Mouse (Mus musculus) heart, embryonic 14.5 days (tissue): ENCODE results near the gene Fgfr2. TPM values are rescaled to one million over a fixed set of nuclear protein-coding genes. Genes with fewer than 3 reads are reported as not detected.

Source experiments
- ATAC-seq: fragments of 200-750 bp; cut with Nextera tagmentation; 2 replicates; pipeline ENCODE4 v1.8.0; 2017; ENCODE audit warnings: low read depth, moderate TSS enrichment; ENCODE audit not compliant: insufficient number of reproducible peaks, insufficient read depth, low FRiP score
- H3K27ac ChIP-seq, 2 experiments: fragments of 200-500 bp in 1 of 2; fragments of 300-500 bp in 1 of 2; sonication (generic) in 1 of 2; replicated peaks in 1 of 2; 2 replicates each; pipeline ENCODE4 v1.5.1; 2012 to 2014; ENCODE audit warnings: low read depth in 2 of 2, low read length in 2 of 2, control low read depth in 1 of 2, mild to moderate bottlenecking in 1 of 2, mixed read lengths in 1 of 2; ENCODE audit not compliant: control insufficient read depth in 1 of 2, insufficient read depth in 1 of 2
- H3K27me3 ChIP-seq: fragments of 300-500 bp; sonication (generic); 2 replicates; pipeline ENCODE4 v1.6.1; 2014; ENCODE audit warnings: mild to moderate bottlenecking, low read length, control low read depth; ENCODE audit not compliant: control insufficient read depth, insufficient read depth
- H3K36me3 ChIP-seq: fragments of 300-500 bp; sonication (generic); 2 replicates; pipeline ENCODE4 v1.6.1; 2014; ENCODE audit warnings: mild to moderate bottlenecking, control low read depth, low read length, mixed read lengths; ENCODE audit not compliant: control insufficient read depth, insufficient read depth
- H3K4me1 ChIP-seq, 2 experiments: fragments of 200-500 bp in 1 of 2; fragments of 300-500 bp in 1 of 2; sonication (generic) in 1 of 2; 2 replicates each; pipeline ENCODE4 v1.6.1; 2012 to 2014; ENCODE audit warnings: low read length in 2 of 2, control low read depth in 1 of 2, mixed read lengths in 1 of 2; ENCODE audit not compliant: control insufficient read depth in 2 of 2, insufficient read depth in 2 of 2
- H3K4me2 ChIP-seq: fragments of 300-500 bp; sonication (generic); 2 replicates; pipeline ENCODE4 v1.6.1; 2014; ENCODE audit warnings: mild to moderate bottlenecking, low read length
- H3K4me3 ChIP-seq, 2 experiments: fragments of 200-500 bp in 1 of 2; fragments of 300-500 bp in 1 of 2; sonication (generic) in 1 of 2; 2 replicates each; pipeline ENCODE4 v1.5.1; 2012 to 2014; ENCODE audit warnings: low read length in 2 of 2, mild to moderate bottlenecking in 2 of 2, control low read depth in 1 of 2, low read depth in 1 of 2, moderate library complexity in 1 of 2; ENCODE audit not compliant: control insufficient read depth in 1 of 2, insufficient read depth in 1 of 2
- H3K9ac ChIP-seq: fragments of 300-500 bp; sonication (generic); 2 replicates; pipeline ENCODE4 v1.6.1; 2014; ENCODE audit warnings: mild to moderate bottlenecking, low read length
- H3K9me3 ChIP-seq: fragments of 300-500 bp; sonication (generic); 2 replicates; pipeline ENCODE4 v1.6.1; 2016; ENCODE audit warnings: low read length, control low read depth; ENCODE audit not compliant: control insufficient read depth
- WGBS: fragments of 180-500 bp; shearing (Covaris S2); extraction: QIAGEN DNeasy Blood & Tissue Kit; methylation state at CpG from one replicate; pipeline ENCODE4 v1.1.7; 2014; 5-methylcytosine and 5-hydroxymethylcytosine counted together
- polyA plus RNA-seq: library from polyadenylated mRNA; unstranded; fragments of >200 nt; fragmentation: Nextera tagmentation; extraction: Ambion mirVana; gene quantifications from 2 replicates; pipeline ENCODE4 v1.2.1, GENCODE M21; 2014

The Fgfr2 gene
- polyA plus RNA-seq, 1 experiment from 2014 or later = 22.4 TPM

DNA sequence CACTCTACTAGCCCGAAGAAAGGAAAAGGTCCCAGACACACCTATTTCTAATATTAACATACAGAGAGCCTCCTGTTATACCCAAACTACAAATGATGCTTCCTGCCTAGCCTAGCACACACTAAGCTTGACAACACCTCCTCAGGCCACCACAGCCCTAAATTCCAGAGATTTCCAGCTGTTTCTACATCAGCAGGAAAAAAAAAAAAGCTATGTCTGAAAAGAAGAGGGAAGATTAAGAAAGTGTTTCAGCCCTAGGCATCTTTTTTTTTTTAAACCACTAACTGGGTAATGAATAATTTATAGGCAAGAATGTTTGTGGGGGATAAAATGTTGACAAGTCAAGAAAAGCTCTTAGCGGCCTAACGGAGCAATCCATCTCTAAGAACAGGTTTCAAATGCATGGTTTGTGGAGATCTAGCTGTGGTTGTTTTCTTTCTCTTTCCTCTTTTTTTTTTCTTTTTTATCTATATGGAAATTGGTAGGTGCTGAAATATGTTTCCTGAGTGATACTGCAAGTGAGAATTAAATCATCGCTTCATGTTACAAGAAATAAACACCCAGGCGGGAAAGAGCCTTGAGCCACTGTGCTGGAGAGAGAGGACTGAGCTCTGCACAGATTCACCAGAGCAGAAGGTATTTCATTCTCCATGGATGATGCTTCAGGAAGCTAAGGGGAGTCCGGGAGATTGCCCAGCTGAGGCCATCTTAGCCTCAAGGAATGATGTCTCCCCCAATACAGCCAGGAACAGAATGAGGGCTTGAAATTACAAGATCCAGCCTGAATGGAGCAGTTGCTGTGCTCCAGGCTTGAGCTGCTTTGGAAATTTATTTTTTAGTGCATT lies 673.0 kb downstream of the Fgfr2 start:
- WGBS = 76% methylated on average over 6 of the region's 6 CpGs
- H3K4me1 ChIP-seq = no peaks in the 10 kb centered on the region
- H3K27ac ChIP-seq = no peak overlapping the region
- no peak for ATAC-seq
- no peaks in the 10 kb centered on the region for H3K36me3 ChIP-seq
- H3K4me2 ChIP-seq = no peak overlapping the region
- H3K27me3 ChIP-seq = no peaks in the 10 kb centered on the region
- H3K4me3 ChIP-seq = no peak overlapping the region
- H3K9ac ChIP-seq = no peak overlapping the region
- peaks cover 6% of the 10 kb centered on the region for H3K9me3 ChIP-seq

DNA sequence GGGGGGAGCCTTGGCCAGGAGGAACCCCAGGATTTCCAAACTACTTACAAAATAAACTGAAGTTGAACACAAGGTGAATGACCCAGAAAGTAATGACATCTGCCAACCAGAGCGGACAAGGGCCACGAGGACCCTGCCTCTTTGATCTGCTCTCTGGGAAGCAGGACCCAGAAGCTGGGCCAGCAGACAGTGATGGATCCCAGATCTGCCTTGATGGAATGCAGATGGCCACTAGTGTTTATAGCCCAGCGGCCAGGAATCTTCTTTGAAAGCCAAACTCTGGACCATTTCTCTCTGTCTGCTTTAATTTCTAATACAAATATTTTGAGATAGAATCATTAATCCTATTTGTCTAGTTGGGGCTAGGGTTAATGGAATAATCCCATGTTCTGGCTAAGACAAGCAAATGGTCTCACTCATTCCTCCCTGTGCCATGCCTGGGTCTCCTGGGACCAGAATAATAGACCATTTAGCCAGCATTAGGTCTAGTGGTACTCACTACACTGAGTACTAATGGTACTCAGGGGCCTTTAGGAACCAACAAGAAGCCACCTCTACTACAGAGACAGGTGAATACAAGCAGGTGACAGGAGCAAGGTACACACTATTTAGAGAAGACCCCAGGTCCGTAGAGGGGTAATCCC lies 674.5 kb downstream of the Fgfr2 start:
- peaks cover 6% of the 10 kb centered on the region for H3K9me3 ChIP-seq
- 47% methylated on average over 4 of the region's 4 CpGs for WGBS
- no peak for ATAC-seq
- H3K36me3 ChIP-seq = no peaks in the 10 kb centered on the region
- no peak overlapping the region for H3K4me2 ChIP-seq
- H3K27ac ChIP-seq = no peak overlapping the region
- H3K4me3 ChIP-seq = no peak overlapping the region
- H3K4me1 ChIP-seq = peaks cover 3 to 5% of the 10 kb centered on the region in 2 experiments
- no peak overlapping the region for H3K9ac ChIP-seq
- H3K27me3 ChIP-seq = no peaks in the 10 kb centered on the region

DNA sequence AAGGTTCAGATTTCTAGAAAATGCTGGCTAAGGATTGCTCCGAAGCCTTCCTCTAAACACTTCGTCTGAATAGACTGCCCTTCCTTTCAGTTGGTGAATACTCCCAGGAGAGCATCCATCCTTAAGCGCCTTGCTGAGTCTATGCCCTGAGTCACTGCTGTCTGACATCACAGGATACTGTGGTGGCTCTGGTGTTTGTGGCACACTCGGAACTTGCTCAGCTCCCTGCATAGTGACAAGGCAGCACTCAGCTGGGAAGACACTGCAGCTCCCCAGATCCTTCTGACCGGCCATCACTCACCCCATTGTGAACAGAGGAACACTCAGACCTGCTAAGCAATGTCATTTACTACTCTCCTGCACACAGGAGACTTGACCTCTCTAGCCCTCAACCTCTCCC lies 675.6 kb downstream of the Fgfr2 start:
- Histone ChIP-seq H3K4me2 (no peak overlapping the region), H3K9me3 (peaks cover 4% of the 10 kb centered on the region), H3K4me1 (peaks cover 7 to 13% of the 10 kb centered on the region in 2 experiments), H3K9ac (no peak overlapping the region), H3K27ac (no peak overlapping the region), H3K4me3 (no peak overlapping the region), H3K36me3 (no peaks in the 10 kb centered on the region), H3K27me3 (no peaks in the 10 kb centered on the region)
- no peak for ATAC-seq
- 77% methylated on average over 5 of the region's 5 CpGs for WGBS

DNA sequence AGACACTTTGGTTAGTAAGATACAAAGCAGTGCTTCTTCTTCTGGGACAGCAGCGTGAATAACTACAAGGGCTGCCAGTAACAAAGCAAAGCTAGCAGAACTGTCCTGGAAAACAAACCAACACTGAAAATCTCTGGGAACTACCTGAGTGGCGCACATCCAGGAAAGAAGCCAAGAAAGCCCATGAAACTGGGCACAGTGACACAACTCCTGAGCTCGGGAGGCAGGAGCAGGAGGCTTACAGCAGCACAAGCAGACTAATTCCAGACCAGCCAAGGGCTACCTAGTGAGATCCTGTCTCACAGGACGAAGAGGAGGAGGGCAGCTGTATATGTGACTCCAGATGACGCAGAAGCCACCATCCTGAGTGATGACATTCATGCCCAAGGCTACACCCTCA lies 676.3 kb downstream of the Fgfr2 start:
- no peak for ATAC-seq
- 78% methylated on average over 5 of the region's 5 CpGs for WGBS
- Histone ChIP-seq H3K4me1 (peaks cover 7 to 13% of the 10 kb centered on the region in 2 experiments), H3K4me2 (no peak overlapping the region), H3K9ac (no peak overlapping the region), H3K4me3 (no peak overlapping the region), H3K27me3 (no peaks in the 10 kb centered on the region), H3K27ac (no peak overlapping the region), H3K36me3 (no peaks in the 10 kb centered on the region), H3K9me3 (no peaks in the 10 kb centered on the region)

DNA sequence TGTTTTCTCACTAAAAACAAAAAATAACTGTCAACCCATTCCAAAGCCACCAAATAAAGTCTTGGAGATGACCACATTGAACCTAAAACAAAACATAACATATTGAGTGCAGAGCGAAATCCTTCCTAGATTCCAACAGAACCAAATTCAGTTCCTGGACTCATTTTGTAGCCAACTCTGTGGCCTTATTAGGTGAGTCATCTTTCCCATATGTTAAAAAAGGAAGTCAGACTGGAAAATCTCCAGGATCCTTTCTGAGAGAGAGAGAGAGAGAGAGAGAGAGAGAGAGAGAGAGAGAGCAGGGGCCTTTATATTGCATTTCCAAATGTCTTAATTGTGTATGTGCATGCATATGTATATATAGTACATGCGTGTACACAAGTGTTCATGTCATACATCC lies 678.9 kb downstream of the Fgfr2 start:
- Histone ChIP-seq H3K4me2 (no peak overlapping the region), H3K27ac (peak overlapping the region in 1 of 2 experiments; percentile 57; a peak in 2 of 4 replicates), H3K9me3 (no peaks in the 10 kb centered on the region), H3K36me3 (no peaks in the 10 kb centered on the region), H3K9ac (no peak overlapping the region), H3K27me3 (no peaks in the 10 kb centered on the region), H3K4me1 (peaks cover 7 to 13% of the 10 kb centered on the region in 2 experiments), H3K4me3 (no peak overlapping the region)
- whole genome bisulfite sequencing = 82% methylated on average over 2 of the region's 2 CpGs
- ATAC-seq = no peak

DNA sequence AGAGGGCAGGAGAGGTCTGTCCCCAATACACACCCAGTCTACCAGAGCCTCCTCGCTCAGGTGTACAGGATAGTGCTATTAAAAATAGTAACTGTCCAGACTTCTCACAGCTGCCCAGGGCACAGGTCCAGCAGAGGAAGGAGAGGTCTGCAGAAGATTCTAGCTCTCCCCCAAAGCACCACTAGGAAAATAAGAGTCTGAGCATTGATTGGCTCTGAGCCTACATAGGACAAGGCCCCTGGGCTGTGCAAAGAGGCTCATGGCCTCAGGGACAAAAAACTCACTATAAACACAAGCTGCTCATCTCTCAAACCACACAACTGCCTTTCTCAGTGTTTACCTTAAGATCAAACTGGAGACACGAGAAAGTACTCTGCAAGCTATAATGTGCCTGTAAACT lies 679.4 kb downstream of the Fgfr2 start:
- Histone ChIP-seq H3K4me2 (no peak overlapping the region), H3K36me3 (no peaks in the 10 kb centered on the region), H3K27me3 (no peaks in the 10 kb centered on the region), H3K4me3 (no peak overlapping the region), H3K9ac (no peak overlapping the region), H3K27ac (peak overlapping the region; percentile 56 to 57; a peak in 3 of 4 replicates), H3K9me3 (no peaks in the 10 kb centered on the region), H3K4me1 (peaks cover 7 to 13% of the 10 kb centered on the region in 2 experiments)
- ATAC-seq = no peak
- WGBS = 34% methylated on average over 2 of the region's 2 CpGs

DNA sequence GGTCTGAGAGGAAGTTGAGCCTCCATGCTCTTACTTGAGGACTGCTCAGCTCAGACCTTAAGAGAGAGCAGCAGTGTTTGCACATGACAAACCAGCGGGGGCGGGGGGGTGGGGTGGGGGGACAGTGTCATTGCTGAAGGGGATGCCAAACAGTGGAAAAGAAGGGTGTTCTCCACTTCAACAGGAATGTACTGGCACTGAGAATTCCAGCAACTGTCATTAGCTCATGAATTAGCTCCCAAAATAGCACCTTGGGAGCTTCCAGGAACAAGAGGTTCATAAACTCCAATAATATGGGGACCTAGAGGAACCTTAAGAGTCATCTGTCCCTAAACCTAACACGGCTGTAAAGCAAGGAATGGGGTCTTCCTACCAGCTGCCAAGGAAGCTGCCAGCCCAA lies 680.0 kb downstream of the Fgfr2 start:
- no peak for ATAC-seq
- Histone ChIP-seq H3K4me2 (no peak overlapping the region), H3K4me1 (peaks cover 7 to 13% of the 10 kb centered on the region in 2 experiments), H3K9ac (no peak overlapping the region), H3K4me3 (no peak overlapping the region), H3K27me3 (no peaks in the 10 kb centered on the region), H3K9me3 (no peaks in the 10 kb centered on the region), H3K27ac (peak overlapping the region; percentile 56 to 57; a peak in 2 of 4 replicates), H3K36me3 (no peaks in the 10 kb centered on the region)
- 59% methylated on average over 3 of the region's 3 CpGs for WGBS
